Comparison of ENCODE assay signal across 8 mouse cellular contexts in genomic region chr6:140481701-140482460, GRCm38 (mm10). TPM values are rescaled to one million over a fixed set of nuclear protein-coding genes. Genes with fewer than 3 reads are reported as not detected.
DNase-seq lines count a peak whose midpoint lies in the region; ATAC-seq and TF ChIP-seq lines count a peak whose summit lies in the region.

No protein-coding gene starts in this region.

- no peak for ATAC-seq in kidney, embryonic 16.5 days (ENCODE audit: low FRiP score, low TSS enrichment)
- peak; percentile 41 for ATAC-seq in hindbrain, embryonic 16.5 days
- no peak for ATAC-seq in forebrain, embryonic 15.5 days (replicated peaks)
- no peak for ATAC-seq in granulocyte monocyte progenitor cell, adult 5-6 weeks (replicated peaks; ENCODE audit: poor library complexity, severe bottlenecking)

- WGBS in kidney, adult 2 months, result 42% methylated on average over 7 of the region's 7 CpGs
- WGBS in kidney, embryonic 16.5 days, result 61% methylated on average over 7 of the region's 7 CpGs
- 50% methylated on average over 7 of the region's 7 CpGs for WGBS in hindbrain, embryonic 16.5 days
- 48% methylated on average over 7 of the region's 7 CpGs for WGBS in forebrain, embryonic 15.5 days

- H3K9me3 ChIP-seq in kidney, embryonic 16.5 days (ENCODE audit: low read length), result no peaks in the 10 kb centered on the region
- no peaks in the 10 kb centered on the region for H3K9me3 ChIP-seq in hindbrain, embryonic 16.5 days (ENCODE audit: control insufficient read depth, low read length)
- H3K9me3 ChIP-seq in forebrain, embryonic 15.5 days, result no peaks in the 10 kb centered on the region

- no peaks in the 10 kb centered on the region for H3K36me3 ChIP-seq in kidney, adult 2 months (ENCODE audit: control insufficient read depth, insufficient read depth, low read length)
- H3K36me3 ChIP-seq in kidney, embryonic 16.5 days (ENCODE audit: insufficient read depth, low read length), result no peaks in the 10 kb centered on the region
- no peaks in the 10 kb centered on the region for H3K36me3 ChIP-seq in hindbrain, embryonic 16.5 days (ENCODE audit: control insufficient read depth, insufficient read depth, low read length)
- H3K36me3 ChIP-seq in forebrain, embryonic 15.5 days, result no peaks in the 10 kb centered on the region

- H3K4me1 ChIP-seq in kidney, adult 2 months (ENCODE audit: control insufficient read depth, insufficient read depth, low read length), result no peaks in the 10 kb centered on the region
- H3K4me1 ChIP-seq in kidney, embryonic 16.5 days (ENCODE audit: insufficient read depth, low read length), result peaks cover 7% of the 10 kb centered on the region; the same call in 1 of the 2 replicates
- H3K4me1 ChIP-seq in hindbrain, embryonic 16.5 days (ENCODE audit: control insufficient read depth, insufficient read depth, low read depth, low read length), result peaks cover 37% of the 10 kb centered on the region
- H3K4me1 ChIP-seq in forebrain, embryonic 15.5 days, result peaks cover 50% of the 10 kb centered on the region

- H3K27ac ChIP-seq in kidney, adult 2 months (ENCODE audit: insufficient read depth, low read depth, low read length), result no peak overlapping the region
- no peak overlapping the region for H3K27ac ChIP-seq in kidney, embryonic 16.5 days (ENCODE audit: low read length)
- peak overlapping the region; percentile 25; the same call in 1 of the 2 replicates for H3K27ac ChIP-seq in gastrocnemius, adult 2 months
- H3K27ac ChIP-seq in hindbrain, embryonic 16.5 days (ENCODE audit: low read depth, low read length), result peak overlapping the region; percentile 51
- H3K27ac ChIP-seq in forebrain, embryonic 15.5 days (replicated peaks), result no peak overlapping the region

- TF ChIP-seq POLR2A in kidney, adult 2 months (IDR thresholded peaks at IDR 0.05; ENCODE audit: low read depth, low read length), result no peak

- intact Hi-C loops in gastrocnemius, adult 2 months (cut with DNase I), result no loop called here

- H3K27me3 ChIP-seq in kidney, adult 2 months (replicated peaks; ENCODE audit: control insufficient read depth, insufficient read depth, low read length), result no peaks in the 10 kb centered on the region
- H3K27me3 ChIP-seq in kidney, embryonic 16.5 days (ENCODE audit: insufficient read depth, low read length), result no peaks in the 10 kb centered on the region
- H3K27me3 ChIP-seq in hindbrain, embryonic 16.5 days (replicated peaks; ENCODE audit: control insufficient read depth, insufficient read depth, low read length), result no peaks in the 10 kb centered on the region
- no peaks in the 10 kb centered on the region for H3K27me3 ChIP-seq in forebrain, embryonic 15.5 days

- H3K4me2 ChIP-seq in kidney, embryonic 16.5 days (replicated peaks; ENCODE audit: low read depth, low read length), result no peak overlapping the region
- no peak overlapping the region for H3K4me2 ChIP-seq in hindbrain, embryonic 16.5 days (ENCODE audit: low read length)
- H3K4me2 ChIP-seq in forebrain, embryonic 15.5 days (replicated peaks), result no peak overlapping the region

- H3K4me3 ChIP-seq in kidney, adult 2 months (ENCODE audit: insufficient read depth, low read depth, low read length), result no peak overlapping the region
- no peak overlapping the region for H3K4me3 ChIP-seq in kidney, embryonic 16.5 days (ENCODE audit: low read length)
- no peak overlapping the region for H3K4me3 ChIP-seq in gastrocnemius, adult 2 months
- no peak overlapping the region for H3K4me3 ChIP-seq in hindbrain, embryonic 16.5 days (ENCODE audit: low read length)
- H3K4me3 ChIP-seq in forebrain, embryonic 15.5 days, result no peak overlapping the region

- TF ChIP-seq CTCF in kidney, adult 2 months (conservative IDR thresholded peaks at IDR 0.05; ENCODE audit: insufficient read depth, insufficient read length, low read depth, low read length), result no peak
- TF ChIP-seq CTCF in gastrocnemius, adult 2 months (IDR thresholded peaks at IDR 0.05), result no peak

- DNase-seq in kidney, adult 2 months, result peak; percentile 59
- peak; percentile 67 for DNase-seq in adipocyte (ENCODE audit: low spot score)
- DNase-seq in gastrocnemius, adult 2 months, result peak; percentile 85
- peak; percentile 64 for DNase-seq in ovary, adult 18-20 months (ENCODE audit: low spot score)

- H3K9ac ChIP-seq in kidney, embryonic 16.5 days (replicated peaks; ENCODE audit: low read length), result no peak overlapping the region
- H3K9ac ChIP-seq in hindbrain, embryonic 16.5 days (ENCODE audit: low read depth, low read length), result no peak overlapping the region
- no peak overlapping the region for H3K9ac ChIP-seq in forebrain, embryonic 15.5 days (replicated peaks)

RNA-seq across cellular contexts. Expression of gene Plekha5, which starts 58.0 kb away (rescaled TPM):
- polyA plus RNA-seq in kidney, adult 2 months (2012; rRNA removed), result 20.1 and 21.4 TPM in 2 replicates
- 45.4 and 46.5 TPM in 2 replicates for polyA plus RNA-seq in kidney, embryonic 16.5 days (2015; fragmentation: Nextera tagmentation; extraction: Ambion mirVana)
- total RNA-seq in gastrocnemius, adult 2 months (2021), result 10 to 100 TPM in 1 of 2 experiments, 1 to 10 TPM in 1; 10.0 to 12.9 TPM
- 31.2 and 34.9 TPM in 2 replicates for polyA plus RNA-seq in hindbrain, embryonic 16.5 days (2015; fragmentation: Nextera tagmentation; extraction: Ambion mirVana)
- 31.6 and 32.7 TPM in 2 replicates for polyA plus RNA-seq in forebrain, embryonic 15.5 days (2015; fragmentation: Nextera tagmentation; extraction: Ambion mirVana)
- total RNA-seq in granulocyte monocyte progenitor cell, adult 5-6 weeks (2014; fragmentation: Nextera tagmentation), result 7.2 and 15.4 TPM in 2 replicates
- total RNA-seq in granulocyte monocyte progenitor cell, adult 5-6 weeks (2017), result 5.2 and 5.5 TPM in 2 replicates

Comparison
In these comparisons a context has a peak if more than half of its experiments do, and no peak if none do; other contexts are left out.
1. H3K27ac ChIP-seq: peak in gastrocnemius, adult 2 months (single experiment) and hindbrain, embryonic 16.5 days (single experiment); none in kidney, adult 2 months (single experiment), kidney, embryonic 16.5 days (single experiment) and forebrain, embryonic 15.5 days (single experiment).
2. Peak in every context shown above with its lines, with median percentiles within 50 percentile points of each other: DNase-seq.